Mouse (Mus musculus): ENCODE measurements around the gene Clec4n. TPM values are rescaled to one million over a fixed set of nuclear protein-coding genes. Genes with fewer than 3 reads are reported as not detected.
"Not testable (repeated sequence)": the region's sequence is repeated elsewhere in the genome, so short reads cannot be mapped to it uniquely, and the experiment has no call there.

Clec4n gene
- polyA plus RNA-seq, 1 experiment from 2014 or later, result 3.8 TPM

GRCm38 (mm10) chr6:123237582-123237981 is 7.9 kb downstream of the Clec4n start:
- H3K27me3 ChIP-seq (ENCODE audit: control insufficient read depth, insufficient read depth, low read length), result no peaks in the 10 kb centered on the region
- no peaks in the 10 kb centered on the region for H3K36me3 ChIP-seq (ENCODE audit: control insufficient read depth, insufficient read depth, low read length)
- H3K9ac ChIP-seq (ENCODE audit: low read length), result no peak overlapping the region
- H3K9me3 ChIP-seq (ENCODE audit: control insufficient read depth, low read length), result peaks cover 3% of the 10 kb centered on the region; the same call in 1 of the 2 replicates
- H3K4me1 ChIP-seq (ENCODE audit: control insufficient read depth in 2 of 2, insufficient read depth in 2 of 2, low read length in 2 of 2), result no peaks in the 10 kb centered on the region
- no peak overlapping the region for H3K4me3 ChIP-seq (ENCODE audit: control insufficient read depth in 1 of 2, insufficient read depth in 1 of 2, low read depth in 1 of 2, low read length in 2 of 2)
- H3K27ac ChIP-seq (replicated peaks in 1 of 2; ENCODE audit: control insufficient read depth in 1 of 2, insufficient read depth in 1 of 2, low read depth in 2 of 2, low read length in 2 of 2), result no peak overlapping the region
- no peak overlapping the region for H3K4me2 ChIP-seq (ENCODE audit: low read length)
- ATAC-seq (ENCODE audit: insufficient number of reproducible peaks, insufficient read depth, low FRiP score, low read depth), result no peak

GRCm38 (mm10) chr6:123244201-123244600 is 14.6 kb downstream of the Clec4n start:
- H3K36me3 ChIP-seq (ENCODE audit: control insufficient read depth, insufficient read depth, low read length), result no peaks in the 10 kb centered on the region
- H3K4me2 ChIP-seq (ENCODE audit: low read length), result no peak overlapping the region
- H3K9me3 ChIP-seq (ENCODE audit: control insufficient read depth, low read length), result no peaks in the 10 kb centered on the region
- no peaks in the 10 kb centered on the region for H3K4me1 ChIP-seq (ENCODE audit: control insufficient read depth in 2 of 2, insufficient read depth in 2 of 2, low read length in 2 of 2)
- 73% methylated on average over 5 of the region's 5 CpGs for WGBS
- H3K27ac ChIP-seq (replicated peaks in 1 of 2; ENCODE audit: control insufficient read depth in 1 of 2, insufficient read depth in 1 of 2, low read depth in 2 of 2, low read length in 2 of 2), result no peak overlapping the region
- no peaks in the 10 kb centered on the region for H3K27me3 ChIP-seq (ENCODE audit: control insufficient read depth, insufficient read depth, low read length)
- H3K9ac ChIP-seq (ENCODE audit: low read length), result no peak overlapping the region
- no peak for ATAC-seq (ENCODE audit: insufficient number of reproducible peaks, insufficient read depth, low FRiP score, low read depth)
- no peak overlapping the region for H3K4me3 ChIP-seq (ENCODE audit: control insufficient read depth in 1 of 2, insufficient read depth in 1 of 2, low read depth in 1 of 2, low read length in 2 of 2)

- not testable (repeated sequence) for H3K9ac ChIP-seq (ENCODE audit: low read length); H3K4me2 ChIP-seq (ENCODE audit: low read length); H3K9me3 ChIP-seq (ENCODE audit: control insufficient read depth, low read length); H3K27me3 ChIP-seq (ENCODE audit: control insufficient read depth, insufficient read depth, low read length); H3K27ac ChIP-seq (replicated peaks in 1 of 2; ENCODE audit: control insufficient read depth in 1 of 2, insufficient read depth in 1 of 2, low read depth in 2 of 2, low read length in 2 of 2); ATAC-seq (ENCODE audit: insufficient number of reproducible peaks, insufficient read depth, low FRiP score, low read depth); H3K36me3 ChIP-seq (ENCODE audit: control insufficient read depth, insufficient read depth, low read length); H3K4me3 ChIP-seq (ENCODE audit: control insufficient read depth in 1 of 2, insufficient read depth in 1 of 2, low read depth in 1 of 2, low read length in 2 of 2); H3K4me1 ChIP-seq (ENCODE audit: control insufficient read depth in 2 of 2, insufficient read depth in 2 of 2, low read length in 2 of 2)
- 86% methylated on average over 2 of the region's 2 CpGs for WGBS
Measured at GRCm38 (mm10) chr6:123248862-123249261, 19.2 kb downstream of the Clec4n start.

GRCm38 (mm10) chr6:123252735-123253134 is 23.1 kb downstream of the Clec4n start:
- Histone ChIP-seq H3K9me3 (ENCODE audit: control insufficient read depth, low read length) (0 out of 2 replicates have a peak, but pooled peaks cover 11% of the 10 kb centered on the region), H3K4me3 (ENCODE audit: control insufficient read depth in 1 of 2, insufficient read depth in 1 of 2, low read depth in 1 of 2, low read length in 2 of 2) (no peak overlapping the region), H3K27ac (replicated peaks in 1 of 2; ENCODE audit: control insufficient read depth in 1 of 2, insufficient read depth in 1 of 2, low read depth in 2 of 2, low read length in 2 of 2) (no peak overlapping the region), H3K4me2 (ENCODE audit: low read length) (no peak overlapping the region), H3K36me3 (ENCODE audit: control insufficient read depth, insufficient read depth, low read length) (no peaks in the 10 kb centered on the region), H3K4me1 (ENCODE audit: control insufficient read depth in 2 of 2, insufficient read depth in 2 of 2, low read length in 2 of 2) (no peaks in the 10 kb centered on the region), H3K9ac (ENCODE audit: low read length) (no peak overlapping the region), H3K27me3 (ENCODE audit: control insufficient read depth, insufficient read depth, low read length) (no peaks in the 10 kb centered on the region)
- ATAC-seq (ENCODE audit: insufficient number of reproducible peaks, insufficient read depth, low FRiP score, low read depth), result no peak

GRCm38 (mm10) chr6:123258946-123259345 is 29.3 kb downstream of the Clec4n start:
- no peaks in the 10 kb centered on the region for H3K4me1 ChIP-seq (ENCODE audit: control insufficient read depth in 2 of 2, insufficient read depth in 2 of 2, low read length in 2 of 2)
- 0 out of 2 replicates have a peak, but pooled peaks cover 5% of the 10 kb centered on the region for H3K9me3 ChIP-seq (ENCODE audit: control insufficient read depth, low read length)
- H3K4me2 ChIP-seq (ENCODE audit: low read length), result no peak overlapping the region
- no peak overlapping the region for H3K4me3 ChIP-seq (ENCODE audit: control insufficient read depth in 1 of 2, insufficient read depth in 1 of 2, low read depth in 1 of 2, low read length in 2 of 2)
- no peak for ATAC-seq (ENCODE audit: insufficient number of reproducible peaks, insufficient read depth, low FRiP score, low read depth)
- H3K27me3 ChIP-seq (ENCODE audit: control insufficient read depth, insufficient read depth, low read length), result no peaks in the 10 kb centered on the region
- no peak overlapping the region for H3K9ac ChIP-seq (ENCODE audit: low read length)
- no peak overlapping the region for H3K27ac ChIP-seq (replicated peaks in 1 of 2; ENCODE audit: control insufficient read depth in 1 of 2, insufficient read depth in 1 of 2, low read depth in 2 of 2, low read length in 2 of 2)
- no peaks in the 10 kb centered on the region for H3K36me3 ChIP-seq (ENCODE audit: control insufficient read depth, insufficient read depth, low read length)
- WGBS, result 62% methylated on average over 3 of the region's 3 CpGs

GRCm38 (mm10) chr6:123259889-123260603 is 30.4 kb downstream of the Clec4n start:
- 78% methylated on average over 4 of the region's 4 CpGs for WGBS
- Histone ChIP-seq H3K27me3 (ENCODE audit: control insufficient read depth, insufficient read depth, low read length) (no peaks in the 10 kb centered on the region), H3K9me3 (ENCODE audit: control insufficient read depth, low read length) (0 out of 2 replicates have a peak, but pooled peaks cover 5% of the 10 kb centered on the region), H3K4me1 (ENCODE audit: control insufficient read depth in 2 of 2, insufficient read depth in 2 of 2, low read length in 2 of 2) (no peaks in the 10 kb centered on the region), H3K9ac (ENCODE audit: low read length) (no peak overlapping the region), H3K4me2 (ENCODE audit: low read length) (no peak overlapping the region), H3K36me3 (ENCODE audit: control insufficient read depth, insufficient read depth, low read length) (no peaks in the 10 kb centered on the region), H3K4me3 (ENCODE audit: control insufficient read depth in 1 of 2, insufficient read depth in 1 of 2, low read depth in 1 of 2, low read length in 2 of 2) (no peak overlapping the region), H3K27ac (replicated peaks in 1 of 2; ENCODE audit: control insufficient read depth in 1 of 2, insufficient read depth in 1 of 2, low read depth in 2 of 2, low read length in 2 of 2) (no peak overlapping the region)
- no peak for ATAC-seq (ENCODE audit: insufficient number of reproducible peaks, insufficient read depth, low FRiP score, low read depth)

GRCm38 (mm10) chr6:123260868-123261267 is 31.2 kb downstream of the Clec4n start:
- no peak for ATAC-seq (ENCODE audit: insufficient number of reproducible peaks, insufficient read depth, low FRiP score, low read depth)
- WGBS, result 90% methylated on average over 1 of the region's 1 CpGs
- H3K9ac ChIP-seq (ENCODE audit: low read length), result no peak overlapping the region

More at GRCm38 (mm10) chr6:123260868-123261267, 31.2 kb downstream of the Clec4n start:
- Histone ChIP-seq H3K4me2 (ENCODE audit: low read length) (no peak overlapping the region), H3K27me3 (ENCODE audit: control insufficient read depth, insufficient read depth, low read length) (no peaks in the 10 kb centered on the region), H3K4me3 (ENCODE audit: control insufficient read depth in 1 of 2, insufficient read depth in 1 of 2, low read depth in 1 of 2, low read length in 2 of 2) (no peak overlapping the region), H3K27ac (replicated peaks in 1 of 2; ENCODE audit: control insufficient read depth in 1 of 2, insufficient read depth in 1 of 2, low read depth in 2 of 2, low read length in 2 of 2) (no peak overlapping the region), H3K36me3 (ENCODE audit: control insufficient read depth, insufficient read depth, low read length) (no peaks in the 10 kb centered on the region), H3K9me3 (ENCODE audit: control insufficient read depth, low read length) (0 out of 2 replicates have a peak, but pooled peaks cover 5% of the 10 kb centered on the region), H3K4me1 (ENCODE audit: control insufficient read depth in 2 of 2, insufficient read depth in 2 of 2, low read length in 2 of 2) (no peaks in the 10 kb centered on the region)
